Mouse (Mus musculus): Measurements from ENCODE around the gene Ranbp17. TPM values are rescaled to one million over a fixed set of nuclear protein-coding genes. Genes with fewer than 3 reads are reported as not detected.

Gene Ranbp17
- polyA plus RNA-seq, 2 experiments from 2014 or later: 0.11 TPM; not detected in 1

DNA sequence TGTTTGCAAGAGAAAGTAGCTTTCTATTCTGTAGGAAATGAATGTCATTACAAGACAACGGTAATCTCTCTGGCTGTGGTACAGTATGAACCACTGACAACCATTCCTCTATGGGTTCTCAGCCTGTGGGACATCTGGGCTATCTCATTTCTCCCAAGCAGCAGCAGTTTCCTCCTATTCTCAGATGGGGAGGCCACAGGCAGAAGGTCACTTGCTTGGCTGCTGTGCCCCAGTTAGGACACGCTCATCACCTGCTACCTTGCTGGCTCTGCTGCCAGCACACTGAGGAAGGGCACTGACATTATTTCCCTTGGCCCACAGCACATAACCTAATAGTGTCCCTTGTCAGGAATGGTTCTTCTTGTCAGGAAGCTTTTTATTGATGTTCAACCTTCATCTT is 285.4 kb downstream of the Ranbp17 start:
- ATAC-seq: no peak

DNA sequence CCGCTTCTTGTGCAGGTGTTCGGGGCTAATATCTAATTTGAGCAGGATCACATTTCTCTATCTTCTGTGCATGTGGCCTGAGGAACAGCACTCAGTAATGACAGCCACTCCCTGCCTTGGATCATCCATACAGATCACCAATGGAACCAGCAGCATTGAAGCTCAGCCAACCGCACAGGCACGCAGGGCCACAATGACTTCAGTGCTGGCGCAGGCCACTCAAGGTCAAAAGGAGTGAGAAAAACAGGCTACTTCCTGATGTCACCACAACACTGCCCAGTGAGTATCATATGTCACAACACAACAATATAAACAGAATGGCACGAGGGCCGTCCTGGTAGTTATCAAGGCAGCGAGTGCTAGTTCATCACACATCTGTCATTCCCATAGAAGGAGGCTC is 287.0 kb downstream of the Ranbp17 start:
- no peak for ATAC-seq

DNA sequence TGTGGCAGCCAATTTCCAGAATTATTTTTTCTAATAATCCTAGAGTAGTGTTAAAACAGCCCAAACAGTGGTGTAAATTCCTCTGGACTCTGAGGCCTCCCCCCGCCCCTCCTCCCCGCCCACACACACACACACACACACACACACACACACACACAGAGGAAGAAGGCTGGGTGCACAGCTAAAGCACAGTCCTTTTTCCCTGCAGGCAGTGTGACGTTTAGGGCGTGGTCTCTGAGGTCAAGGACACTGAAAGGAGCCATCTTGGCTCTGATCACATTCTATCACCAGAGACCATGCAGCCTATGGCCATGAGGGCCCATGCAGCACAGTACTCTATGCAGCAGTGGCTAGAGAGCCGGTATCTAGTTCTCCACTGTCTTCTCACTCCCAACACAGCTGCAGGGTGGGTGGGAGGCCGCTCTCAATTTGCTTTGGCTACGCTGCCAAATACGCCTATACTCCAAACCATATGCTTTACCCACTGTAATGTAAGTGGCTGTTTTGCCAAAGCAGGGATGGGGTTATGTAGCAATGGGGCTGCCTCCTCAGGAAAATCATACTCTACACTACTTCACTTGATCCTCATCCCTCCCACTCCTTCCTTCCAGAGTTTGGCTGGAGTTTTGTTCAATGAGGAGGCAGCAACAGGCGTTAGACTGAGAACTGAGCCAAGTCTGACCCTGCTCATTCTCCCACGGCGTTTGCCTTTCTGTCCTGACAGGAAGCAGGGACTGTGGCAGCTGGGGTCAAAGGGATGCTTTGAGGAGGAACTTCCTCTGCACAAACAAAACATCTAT is 291.8 kb downstream of the Ranbp17 start:
- ATAC-seq: no peak

DNA sequence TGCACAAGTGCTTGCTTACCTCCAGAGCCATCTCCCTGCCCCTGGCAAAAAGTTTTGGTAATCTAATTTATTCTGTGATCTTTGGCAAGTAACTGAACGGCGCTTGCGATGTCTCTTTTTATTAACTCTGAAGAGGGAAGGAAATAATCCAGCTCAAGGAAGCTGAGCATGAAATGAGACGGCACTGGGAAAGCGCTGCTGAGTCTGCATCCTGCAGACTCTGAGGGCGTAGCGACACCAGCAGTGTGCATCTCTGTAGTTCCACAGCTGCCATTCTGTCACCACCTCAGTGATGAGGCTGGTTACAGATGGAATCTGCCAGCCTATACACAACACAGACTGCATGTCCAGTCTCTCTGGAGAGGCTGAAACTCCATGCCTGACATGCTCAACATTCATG is 292.8 kb downstream of the Ranbp17 start:
- no peak for ATAC-seq

DNA sequence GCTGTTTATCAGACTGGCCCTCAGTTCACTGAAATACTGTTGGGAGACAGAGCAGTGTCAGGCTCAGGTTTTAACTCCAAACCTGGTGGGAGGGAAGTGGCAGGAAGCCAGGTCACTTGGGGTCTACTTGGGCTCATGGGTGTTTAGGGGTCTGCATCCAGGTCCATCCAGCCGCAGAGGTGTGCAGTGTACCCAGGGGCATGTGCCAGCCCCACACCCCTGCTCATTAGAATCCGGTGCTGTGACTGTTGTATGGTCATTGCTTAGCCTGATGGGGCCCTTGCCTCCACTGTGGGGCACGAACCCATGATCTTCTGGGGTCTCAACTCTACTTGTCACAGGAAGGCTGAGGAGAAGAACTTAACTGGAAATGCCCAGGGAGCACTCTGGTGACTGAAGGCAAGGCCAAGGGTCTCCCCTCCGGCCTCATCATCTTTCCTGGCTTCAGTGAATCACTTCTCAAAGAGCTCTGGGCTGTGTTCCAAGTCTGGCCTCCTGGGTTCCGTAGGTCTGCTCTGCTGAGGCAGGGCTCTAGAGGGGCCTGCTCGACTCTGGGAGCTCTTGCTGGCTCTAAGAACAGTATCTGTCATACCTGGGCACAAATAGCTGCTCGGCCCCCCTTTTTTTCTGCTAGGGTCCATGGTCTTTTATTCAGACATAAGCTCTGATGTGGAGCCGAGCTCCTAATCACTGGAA is 296.0 kb downstream of the Ranbp17 start:
- no peak for ATAC-seq

DNA sequence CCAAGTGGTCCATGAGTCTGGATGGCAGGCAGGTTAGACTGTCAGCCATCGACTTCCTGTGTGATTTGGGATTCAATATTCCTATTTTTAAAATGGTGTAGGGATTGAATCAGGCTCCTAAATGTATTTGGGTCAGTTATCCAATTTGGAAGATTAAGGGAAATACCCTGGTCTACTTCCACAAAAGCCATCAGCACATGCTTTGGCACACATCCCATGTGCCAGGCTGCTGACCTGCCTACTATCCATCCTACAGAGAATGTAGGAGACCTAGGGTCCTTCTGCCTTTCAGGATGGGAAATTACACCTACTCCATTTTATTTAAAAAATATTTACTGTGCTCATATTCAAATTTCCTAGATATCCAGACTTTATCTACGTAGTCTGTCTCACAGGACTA is 306.1 kb downstream of the Ranbp17 start:
- ATAC-seq: no peak

DNA sequence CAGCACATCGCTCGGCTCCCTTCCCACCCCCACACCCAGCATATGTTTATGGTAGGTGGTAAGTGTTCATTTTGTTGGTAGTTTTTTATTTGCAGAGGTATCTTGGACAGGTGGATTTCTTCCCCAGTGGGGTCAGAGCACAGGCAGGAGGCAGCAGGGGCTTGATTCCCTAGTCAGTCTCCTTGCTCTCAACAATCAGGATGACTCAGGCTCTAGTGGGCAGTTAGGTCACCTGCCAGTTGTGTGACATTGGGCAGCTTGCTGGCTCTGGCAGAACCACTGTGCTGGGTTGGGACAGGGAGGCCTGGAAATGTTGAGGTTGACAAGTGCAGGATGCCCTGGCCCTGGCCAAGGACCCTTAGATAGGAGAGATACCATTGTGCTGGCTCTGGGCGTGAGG is 308.6 kb downstream of the Ranbp17 start:
- no peak for ATAC-seq

DNA sequence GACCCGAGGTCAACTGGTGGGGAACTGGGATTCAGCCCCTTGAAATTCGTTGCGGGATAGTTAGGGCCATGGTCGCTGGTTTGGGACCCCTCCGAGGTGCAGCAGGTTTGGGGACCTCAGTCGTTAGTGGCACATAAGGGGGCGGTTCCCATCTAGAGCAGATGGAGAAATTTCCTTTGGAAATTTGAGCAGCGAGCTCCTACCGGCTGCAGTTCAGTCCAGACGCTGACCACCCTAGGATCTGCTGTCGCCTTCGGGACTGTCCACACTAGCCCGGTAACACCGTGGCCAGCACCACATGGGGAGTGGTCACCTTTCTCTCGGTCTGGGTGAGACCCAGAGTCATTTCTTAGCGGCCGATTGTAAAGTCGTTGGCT is 309.2 kb downstream of the Ranbp17 start:
- ATAC-seq: no peak

DNA sequence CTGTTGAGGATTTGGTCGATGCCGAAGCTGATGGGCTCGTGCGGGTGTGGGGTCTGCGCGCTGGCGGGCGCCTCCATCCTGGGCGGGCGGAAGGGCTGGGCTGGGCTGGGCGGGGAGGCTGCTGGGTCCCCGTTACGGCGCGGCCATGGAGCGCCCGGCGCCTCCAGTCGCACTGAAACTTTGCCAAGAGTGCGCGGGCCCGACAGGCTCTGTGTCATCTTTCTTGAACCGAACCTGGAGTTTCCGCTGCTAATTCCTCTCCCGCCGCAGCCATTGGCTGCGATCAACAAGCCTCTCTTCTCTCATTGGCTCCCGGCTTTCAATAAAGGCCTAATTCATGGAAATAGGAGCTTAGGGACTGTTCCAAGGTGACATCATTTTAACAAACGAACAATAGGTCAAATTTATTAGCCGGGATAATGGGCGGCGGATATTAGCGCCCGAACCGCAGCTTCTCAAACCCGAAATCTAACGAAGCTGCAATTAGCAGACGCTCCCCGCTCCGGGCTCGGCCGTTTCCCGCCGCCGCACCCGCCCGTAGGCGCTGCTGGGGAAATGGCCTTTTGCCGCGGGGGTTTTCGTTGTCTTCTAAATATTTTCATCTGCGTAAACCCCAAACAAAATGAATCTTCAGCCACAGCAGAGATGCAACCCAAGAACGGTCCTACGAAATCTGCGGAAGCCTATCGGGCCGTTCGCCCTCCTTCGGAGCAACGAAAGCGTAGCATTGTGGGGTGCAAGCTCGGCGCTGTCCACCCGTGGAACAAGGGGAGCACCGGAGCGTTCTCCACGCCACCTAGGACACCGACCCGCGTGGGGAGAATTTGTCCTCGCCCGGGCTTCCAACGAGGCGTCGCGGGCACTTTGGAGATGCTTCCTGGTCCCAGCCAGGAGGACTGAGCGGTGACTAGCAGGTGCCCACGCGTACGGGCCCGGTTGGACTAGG is 309.9 kb downstream of the Ranbp17 start, which contains the start of gene Tlx3:
Gene Tlx3 (minus strand): TSS at position 207 of the 946 bp plus-strand sequence.
- ATAC-seq: no peak

DNA sequence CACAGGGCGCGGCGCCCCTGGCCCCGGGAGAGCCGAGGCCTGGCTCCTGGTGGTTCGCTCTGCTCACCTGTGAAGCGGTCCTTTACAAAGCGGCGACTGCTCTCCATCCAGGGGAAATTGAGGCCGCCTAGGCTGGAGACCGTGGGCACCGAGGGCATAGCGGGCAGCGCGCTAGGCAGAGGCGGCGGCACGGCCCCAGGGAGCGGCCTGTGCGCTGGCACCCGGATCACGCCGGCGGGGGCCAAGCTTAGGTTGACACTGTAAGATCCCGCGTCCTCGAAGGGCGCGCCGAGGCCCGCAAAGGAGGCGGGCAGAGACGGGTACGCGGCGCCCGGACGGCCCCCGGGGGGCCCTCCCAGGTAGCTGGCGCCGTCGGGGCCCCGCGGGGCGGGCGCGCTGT is 310.6 kb downstream of the Ranbp17 start:
- ATAC-seq: no peak

DNA sequence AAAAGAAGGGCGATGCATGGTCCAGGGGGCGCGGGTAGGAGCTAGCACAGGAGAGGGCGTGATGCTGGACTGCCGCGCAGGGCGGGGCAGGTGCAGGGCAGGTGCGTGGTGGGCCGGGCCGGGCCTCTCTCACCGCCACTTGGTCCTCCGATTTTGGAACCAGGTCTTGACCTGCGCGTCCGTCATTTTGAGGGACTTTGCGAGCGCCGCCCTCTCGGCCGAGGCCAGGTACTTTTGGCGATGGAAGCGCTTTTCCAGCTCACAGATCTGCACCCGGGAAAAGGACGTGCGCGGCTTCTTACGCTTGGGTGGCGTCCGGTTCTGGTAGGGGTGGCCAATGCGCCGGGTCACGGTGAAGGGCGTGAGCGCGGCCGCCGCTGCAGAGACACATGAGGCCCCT is 311.2 kb downstream of the Ranbp17 start:
- no peak for ATAC-seq

DNA sequence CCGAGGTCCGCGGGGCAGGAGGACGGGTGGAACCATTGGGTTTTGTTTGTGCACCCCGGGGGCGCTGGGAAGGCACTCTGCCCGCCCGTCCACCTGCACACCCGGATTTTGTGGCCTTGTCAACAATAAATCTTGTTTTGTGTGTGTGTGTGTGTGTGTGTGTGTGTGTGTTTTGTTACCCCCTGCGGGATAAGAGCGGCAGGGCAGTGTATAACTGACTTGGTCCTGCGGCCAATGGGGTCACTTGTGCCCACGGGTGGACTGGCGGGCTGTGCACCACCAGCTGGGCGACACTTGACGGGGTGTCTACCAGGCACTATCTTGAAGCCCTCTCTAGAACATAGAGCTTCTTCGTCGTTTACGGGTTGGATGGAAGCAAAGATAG is 311.9 kb downstream of the Ranbp17 start:
- ATAC-seq: no peak

DNA sequence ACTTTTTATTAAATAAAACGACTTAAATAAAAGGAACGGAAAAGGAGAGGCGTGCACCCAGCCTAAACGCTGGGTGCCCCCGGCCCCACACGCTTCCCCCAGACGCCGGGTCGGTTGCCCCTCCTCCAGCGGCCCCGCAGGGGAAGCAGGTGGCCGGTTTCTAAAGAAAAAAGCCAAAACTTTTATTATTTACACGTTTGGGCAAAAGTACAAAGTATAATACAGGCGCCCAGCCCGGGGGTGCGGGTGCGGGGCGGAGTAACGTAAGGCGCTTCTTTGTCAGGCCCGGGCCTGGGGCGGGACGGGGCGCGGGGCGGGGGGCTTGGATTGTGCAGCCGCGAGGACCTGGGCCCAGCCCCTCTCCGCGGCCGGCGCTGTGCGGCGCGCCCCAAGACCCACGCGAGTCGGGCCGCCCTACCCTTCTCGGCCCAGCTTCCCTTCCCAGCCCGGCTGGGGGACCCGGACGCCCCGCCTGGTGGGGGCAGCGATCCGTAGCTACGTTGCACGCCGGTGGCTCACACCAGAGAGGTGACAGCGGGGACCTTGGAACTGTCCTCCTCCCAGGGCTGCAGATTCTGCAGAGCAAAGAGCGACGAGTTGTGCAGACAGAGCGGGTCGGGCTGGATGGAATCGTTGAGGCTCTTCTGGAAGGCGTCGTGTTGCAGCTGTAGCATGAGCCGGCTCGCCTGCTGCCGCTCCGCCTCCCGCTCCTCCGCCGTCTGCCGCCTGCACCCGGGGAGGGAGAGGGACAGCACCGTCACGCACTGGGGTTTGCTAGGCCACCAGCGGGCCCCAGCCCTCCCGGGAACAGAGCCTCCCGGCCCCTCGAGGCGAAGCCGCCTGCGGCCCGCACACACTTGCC is 312.6 kb downstream of the Ranbp17 start:
- no peak for ATAC-seq

DNA sequence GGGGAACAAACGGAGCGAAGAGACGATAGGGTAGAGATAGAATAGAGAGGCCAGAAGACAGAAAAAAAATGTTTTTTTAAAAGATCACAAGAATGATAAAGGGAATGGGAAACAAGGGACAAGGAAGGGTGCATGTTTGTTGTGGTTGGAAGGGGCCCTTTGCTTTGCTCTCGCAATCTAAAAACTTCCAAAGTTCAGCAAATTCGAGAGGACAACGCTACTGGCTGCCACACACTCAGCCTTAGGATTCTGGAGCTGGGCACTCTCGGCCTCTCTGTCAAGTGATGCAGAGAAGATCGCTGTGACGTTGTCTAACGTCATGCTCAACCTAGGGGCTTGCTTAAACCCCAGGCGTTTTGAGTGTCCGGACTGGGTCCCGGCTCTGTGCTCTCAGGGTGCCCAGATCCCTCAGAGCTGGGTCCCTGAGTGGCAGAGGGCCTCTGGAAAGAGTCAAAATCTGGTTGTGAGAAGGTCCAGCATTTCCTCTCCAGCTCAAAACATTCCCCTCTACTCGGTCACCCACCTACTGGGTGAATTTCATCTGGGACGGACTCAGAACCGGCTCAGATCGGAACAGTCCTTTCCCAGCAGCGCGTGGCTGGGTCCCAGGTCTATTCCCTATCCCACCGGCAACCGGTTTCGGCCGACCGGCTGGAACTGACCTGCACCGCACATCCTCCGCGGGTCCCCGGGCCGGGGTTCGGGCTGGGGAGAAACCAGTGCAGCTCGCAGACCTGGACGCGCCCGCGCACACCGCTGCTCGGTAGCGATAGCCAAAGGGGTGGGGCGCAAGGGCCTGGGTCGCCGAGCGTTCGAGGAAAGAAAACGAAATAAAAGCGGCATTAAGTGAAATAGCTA is 313.4 kb downstream of the Ranbp17 start:
- ATAC-seq: no peak

DNA sequence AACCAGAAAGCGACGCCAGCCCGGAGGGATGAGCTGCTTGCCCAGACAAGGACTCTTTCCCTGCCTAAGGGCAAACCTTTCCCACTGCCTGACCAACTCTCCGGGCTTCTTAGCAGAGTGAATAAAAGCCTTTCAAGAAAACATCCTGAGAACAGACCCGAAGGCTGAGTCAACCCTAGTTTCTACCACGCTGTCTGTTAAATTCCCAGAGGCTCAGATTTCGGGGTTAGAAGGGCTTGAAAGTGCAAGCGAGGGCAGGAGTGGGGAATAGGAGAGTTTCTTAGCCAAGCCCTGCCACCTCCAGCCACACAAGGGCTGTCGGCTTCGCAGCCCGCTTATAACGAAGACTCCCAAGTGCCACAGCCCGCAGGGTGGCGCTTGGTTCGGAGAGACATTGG is 314.4 kb downstream of the Ranbp17 start:
- no peak for ATAC-seq

DNA sequence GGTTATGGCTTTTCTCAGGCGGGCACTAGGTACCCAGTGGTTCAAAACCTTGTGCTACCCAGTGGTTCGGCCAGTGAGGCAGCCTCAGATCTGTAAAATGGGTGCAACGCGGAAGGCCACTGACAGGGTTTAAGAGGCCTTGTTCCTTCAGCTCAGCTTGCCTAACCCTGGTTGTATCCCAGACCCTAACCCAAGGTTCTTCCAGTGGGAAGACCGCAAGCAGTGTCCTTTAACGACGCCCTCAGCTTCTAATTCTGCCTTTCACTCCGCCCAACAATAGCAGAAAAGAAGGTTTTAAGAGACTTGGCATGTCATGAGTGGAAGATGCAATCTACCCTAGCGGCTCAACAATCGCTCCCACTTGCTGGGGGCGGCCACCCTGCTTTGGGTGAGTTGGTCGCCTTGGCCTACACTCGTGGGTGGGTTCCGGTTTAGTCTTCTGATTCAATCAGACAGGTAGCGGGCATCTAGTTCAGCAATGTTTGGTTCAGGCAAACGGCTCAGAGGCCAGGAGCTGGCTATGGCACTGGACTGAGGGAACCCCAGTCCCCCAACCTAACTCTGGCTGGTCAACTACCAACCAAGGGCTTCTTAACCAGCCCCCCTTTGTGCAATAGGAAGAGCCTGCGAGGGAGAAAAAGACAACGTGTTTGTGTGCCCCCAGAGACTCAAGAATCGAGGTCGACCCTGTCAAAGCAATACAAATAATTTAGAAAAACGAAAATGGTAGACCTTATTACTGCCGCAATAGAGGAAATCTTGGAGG is 315.0 kb downstream of the Ranbp17 start:
- ATAC-seq: no peak

DNA sequence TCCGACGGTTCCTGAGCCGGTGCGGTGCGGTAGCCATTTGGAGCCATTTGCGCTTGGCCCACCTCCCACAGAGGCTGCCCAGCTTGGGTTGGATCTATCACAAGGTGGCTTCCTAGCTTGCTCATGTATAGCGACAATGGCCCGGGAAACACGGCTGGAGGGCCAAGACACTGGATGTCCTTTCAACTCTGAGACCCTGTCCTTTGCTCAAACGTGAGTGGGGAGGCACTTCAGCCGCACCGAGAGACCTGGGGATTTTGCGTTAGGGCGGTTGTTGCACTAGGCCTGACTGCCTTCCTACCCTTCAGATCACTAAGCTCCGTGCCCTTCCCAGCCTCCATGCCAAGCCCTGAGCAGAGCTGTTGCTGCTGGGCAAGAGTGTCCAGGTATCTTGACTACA is 315.9 kb downstream of the Ranbp17 start:
- ATAC-seq: no peak

DNA sequence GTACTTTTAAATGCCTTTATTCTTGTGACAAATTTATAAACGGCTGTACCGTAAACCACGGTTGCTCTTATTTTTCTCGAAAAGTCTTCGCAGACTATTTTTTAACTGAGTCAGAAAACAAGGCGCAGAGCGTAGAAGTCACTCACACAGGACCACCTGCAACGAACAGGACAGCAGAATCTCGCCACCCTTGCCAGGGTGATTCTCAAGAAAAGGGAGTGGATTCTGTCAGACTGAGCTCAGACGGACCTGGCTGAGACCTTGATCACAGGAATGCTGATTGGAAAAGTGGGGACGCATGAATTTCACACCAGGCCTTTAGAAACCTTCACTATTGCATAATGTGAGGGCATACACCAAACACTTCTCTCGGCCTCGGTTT is 316.4 kb downstream of the Ranbp17 start:
- no peak for ATAC-seq

DNA sequence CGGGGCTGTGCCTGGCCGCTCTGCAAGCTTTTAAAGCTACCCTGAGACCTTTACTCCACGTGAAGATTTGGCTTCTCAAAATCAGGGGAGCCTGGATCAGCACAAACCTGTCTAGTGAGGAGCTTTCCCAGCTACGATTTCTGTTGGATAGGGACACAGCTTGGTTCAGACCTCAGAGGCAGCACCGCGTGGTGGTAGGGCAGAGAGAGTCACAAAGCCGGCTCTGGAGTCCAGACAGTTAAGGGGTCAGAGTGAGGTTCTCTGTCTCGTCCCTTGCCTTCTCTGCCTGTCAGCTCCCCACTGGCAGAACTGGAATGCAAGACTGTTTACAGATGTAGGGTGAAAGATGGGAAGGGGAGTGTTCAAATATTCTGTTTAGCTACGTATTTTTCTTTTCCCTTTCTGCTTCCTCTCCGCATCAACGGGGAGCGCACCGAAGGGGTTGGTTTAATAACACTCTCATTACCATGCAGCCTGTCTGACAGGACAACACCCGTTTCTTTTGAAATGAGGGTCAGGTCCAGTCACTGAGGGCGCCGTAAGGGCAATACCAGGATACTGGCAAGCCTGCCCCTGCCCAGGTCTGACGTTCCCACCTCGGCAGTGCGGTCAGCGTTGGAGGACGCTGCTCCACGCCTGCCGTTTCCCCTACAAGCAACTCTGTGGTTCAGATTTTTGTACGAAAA is 317.0 kb downstream of the Ranbp17 start:
- ATAC-seq: no peak

Data from activated CD4-positive, CD25-positive, alpha-beta regulatory T cell, adult 4 months (primary cell).